11 mouse cellular contexts compared by ENCODE assay signal in the genomic region with DNA sequence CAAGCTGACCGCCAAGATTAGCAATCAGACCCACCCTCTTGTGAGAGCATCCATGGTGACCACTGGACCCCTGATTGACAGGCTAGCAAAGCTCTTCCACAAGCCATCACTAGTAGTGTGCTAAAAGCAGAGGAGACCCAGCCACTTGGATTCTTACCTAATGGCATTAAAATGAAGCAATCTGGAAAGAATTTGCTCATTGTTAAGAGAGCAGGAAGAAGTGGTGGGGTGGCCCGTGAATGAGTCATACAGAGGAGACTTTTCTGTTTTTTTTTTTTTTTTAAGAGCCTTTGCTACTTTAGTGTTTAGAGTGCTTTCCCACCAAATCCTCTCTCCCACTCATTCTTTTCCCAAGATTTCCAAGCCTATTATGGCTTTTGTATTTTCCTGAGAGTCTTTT. TPM values are rescaled to one million over a fixed set of nuclear protein-coding genes. Genes with fewer than 3 reads are reported as not detected.
DNase-seq lines count a peak whose midpoint lies in the region; ATAC-seq and TF ChIP-seq lines count a peak whose summit lies in the region.
"Had no signal": no experiment of that assay in that cellular context is flagged by ENCODE, and none has a peak within 500 bp of the region (broad histone marks: within the 10 kb centered on the region; RNA-seq: fewer than 3 reads in every experiment).

No protein-coding gene starts in this region.

- no peaks in the 10 kb centered on the region for H3K9me3 ChIP-seq in embryonic facial prominence, embryonic 14.5 days (ENCODE audit: control insufficient read depth, low read length)
- H3K9me3 ChIP-seq in embryonic facial prominence, embryonic 10.5 days: no peaks in the 10 kb centered on the region
- H3K9me3 ChIP-seq in ES-E14 (ENCODE audit: control insufficient read depth, insufficient read depth, low read depth, low read length): no peaks in the 10 kb centered on the region
- no peaks in the 10 kb centered on the region for H3K9me3 ChIP-seq in heart, embryonic 10.5 days
- no peaks in the 10 kb centered on the region for H3K9me3 ChIP-seq in lung, postnatal 0 days (ENCODE audit: low read length)
- no peaks in the 10 kb centered on the region for H3K9me3 ChIP-seq in forebrain, embryonic 10.5 days

- TF ChIP-seq EP300 in lung, postnatal 0 days (IDR thresholded peaks at IDR 0.05): peak; percentile 93

- no peaks in the 10 kb centered on the region for H3K36me3 ChIP-seq in embryonic facial prominence, embryonic 14.5 days (ENCODE audit: control insufficient read depth, insufficient read depth, low read length)
- no peaks in the 10 kb centered on the region for H3K36me3 ChIP-seq in embryonic facial prominence, embryonic 10.5 days (replicated peaks)
- H3K36me3 ChIP-seq in ES-E14 (ENCODE audit: control insufficient read depth, insufficient read depth, low read length, poor library complexity, severe bottlenecking): no peaks in the 10 kb centered on the region
- no peaks in the 10 kb centered on the region for H3K36me3 ChIP-seq in heart, embryonic 10.5 days
- H3K36me3 ChIP-seq in lung, postnatal 0 days (ENCODE audit: insufficient read depth, low read length): no peaks in the 10 kb centered on the region
- no peaks in the 10 kb centered on the region for H3K36me3 ChIP-seq in forebrain, embryonic 10.5 days (replicated peaks)

- peak; percentile 63 for DNase-seq in embryonic facial prominence, embryonic 14.5 days (ENCODE audit: low spot score)
- no peak for DNase-seq in embryonic facial prominence, embryonic 10.5 days (ENCODE audit: low spot score)
- no peak for DNase-seq in ES-E14 (ENCODE audit: low read depth, low spot score)
- no peak for DNase-seq in heart, embryonic 10.5 days (ENCODE audit: low spot score)
- peak; percentile 90 for DNase-seq in lung, postnatal 0 days (ENCODE audit: low spot score)
- no peak for DNase-seq in urinary bladder, postnatal 25 days (ENCODE audit: low spot score)
- DNase-seq in forebrain, embryonic 10.5 days (ENCODE audit: extremely low spot score, low spot score): no peak
- no peak for DNase-seq in kidney, adult 8-10 months
- DNase-seq: liver, postnatal 0 days; thymus, postnatal 25 days had no signal

- no peak overlapping the region for H3K4me3 ChIP-seq in embryonic facial prominence, embryonic 14.5 days (ENCODE audit: low read depth, low read length)
- H3K4me3 ChIP-seq in embryonic facial prominence, embryonic 10.5 days: no peak overlapping the region
- no peak overlapping the region for H3K4me3 ChIP-seq in ES-E14 (ENCODE audit: insufficient read depth in 1 of 2, low read depth in 1 of 2, low read length in 2 of 2, poor library complexity in 1 of 2, severe bottlenecking in 1 of 2)
- H3K4me3 ChIP-seq in heart, embryonic 10.5 days: no peak overlapping the region
- no peak overlapping the region for H3K4me3 ChIP-seq in lung, postnatal 0 days (ENCODE audit: low read depth, low read length)
- no peak overlapping the region for H3K4me3 ChIP-seq in forebrain, embryonic 10.5 days

- H3K9ac ChIP-seq in embryonic facial prominence, embryonic 14.5 days (ENCODE audit: low read depth, low read length): no peak overlapping the region
- H3K9ac ChIP-seq in ES-E14 (ENCODE audit: insufficient read depth, low read depth, low read length, poor library complexity, severe bottlenecking): no peak overlapping the region
- no peak overlapping the region for H3K9ac ChIP-seq in lung, postnatal 0 days (replicated peaks; ENCODE audit: low read depth)
- H3K9ac ChIP-seq: liver, postnatal 0 days had no signal

- 0 out of 2 replicates have a peak, but pooled peaks have one; percentile 33 for ATAC-seq in embryonic facial prominence, embryonic 14.5 days (ENCODE audit: low read depth)
- ATAC-seq in lung, postnatal 0 days: peak; percentile 85
- ATAC-seq: hindbrain, embryonic 16.5 days; liver, postnatal 0 days had no signal

- in situ Hi-C loops in ES-E14 (cut with MboI; ENCODE audit: low sequenced_read_pairs in 2 of 2, unreplicated experiment in 2 of 2): no loop called here

- H3K27ac ChIP-seq in embryonic facial prominence, embryonic 14.5 days (replicated peaks; ENCODE audit: low read depth, low read length): no peak overlapping the region
- H3K27ac ChIP-seq in embryonic facial prominence, embryonic 10.5 days (replicated peaks): no peak overlapping the region
- no peak overlapping the region for H3K27ac ChIP-seq in ES-E14 (ENCODE audit: insufficient read depth, low read depth, low read length, poor library complexity, severe bottlenecking)
- peak overlapping the region; percentile 31; the same call in 1 of the 2 replicates for H3K27ac ChIP-seq in heart, embryonic 10.5 days
- no peak overlapping the region for H3K27ac ChIP-seq in lung, postnatal 0 days (ENCODE audit: low read length)
- no peak overlapping the region for H3K27ac ChIP-seq in forebrain, embryonic 10.5 days

- H3K4me2 ChIP-seq in embryonic facial prominence, embryonic 14.5 days (ENCODE audit: low read depth, low read length): no peak overlapping the region
- no peak overlapping the region for H3K4me2 ChIP-seq in lung, postnatal 0 days (replicated peaks; ENCODE audit: low read depth, low read length)

- no peaks in the 10 kb centered on the region for H3K27me3 ChIP-seq in embryonic facial prominence, embryonic 14.5 days (replicated peaks; ENCODE audit: control insufficient read depth, insufficient read depth, low read length)
- 0 out of 2 replicates have a peak, but pooled peaks cover 2% of the 10 kb centered on the region for H3K27me3 ChIP-seq in embryonic facial prominence, embryonic 10.5 days (replicated peaks; ENCODE audit: low read depth, poor library complexity, severe bottlenecking)
- no peaks in the 10 kb centered on the region for H3K27me3 ChIP-seq in heart, embryonic 10.5 days (ENCODE audit: insufficient read depth, poor library complexity, severe bottlenecking)
- no peaks in the 10 kb centered on the region for H3K27me3 ChIP-seq in lung, postnatal 0 days (replicated peaks; ENCODE audit: insufficient read depth, low read length)
- no peaks in the 10 kb centered on the region for H3K27me3 ChIP-seq in forebrain, embryonic 10.5 days (ENCODE audit: poor library complexity, severe bottlenecking)

- no peak for TF ChIP-seq CTCF in lung, postnatal 0 days (IDR thresholded peaks at IDR 0.05)

- WGBS in embryonic facial prominence, embryonic 14.5 days: 63% methylated on average over 2 of the region's 2 CpGs
- 51% methylated on average over 2 of the region's 2 CpGs for WGBS in embryonic facial prominence, embryonic 10.5 days
- 48% methylated on average over 2 of the region's 2 CpGs for WGBS in heart, embryonic 10.5 days
- WGBS in lung, postnatal 0 days: 45% methylated on average over 2 of the region's 2 CpGs
- 64% methylated on average over 2 of the region's 2 CpGs for WGBS in forebrain, embryonic 10.5 days

- no peaks in the 10 kb centered on the region; the same call in 1 of the 2 replicates for H3K4me1 ChIP-seq in embryonic facial prominence, embryonic 14.5 days (ENCODE audit: control insufficient read depth, insufficient read depth, low read length)
- H3K4me1 ChIP-seq in embryonic facial prominence, embryonic 10.5 days: no peaks in the 10 kb centered on the region
- H3K4me1 ChIP-seq in ES-E14 (ENCODE audit: control insufficient read depth in 2 of 2, insufficient read depth in 2 of 2, low read length in 2 of 2, poor library complexity in 1 of 2): peaks cover 4% of the 10 kb centered on the region in 2 experiments; a peak in 3 of 4 replicates
- H3K4me1 ChIP-seq in heart, embryonic 10.5 days: peaks cover 4% of the 10 kb centered on the region; the same call in 1 of the 2 replicates
- no peaks in the 10 kb centered on the region for H3K4me1 ChIP-seq in lung, postnatal 0 days (ENCODE audit: insufficient read depth, low read depth, low read length)
- peaks cover 23% of the 10 kb centered on the region for H3K4me1 ChIP-seq in forebrain, embryonic 10.5 days

TF ChIP-seq in ES-E14, 5 proteins besides CTCF, POLR2A, EP300 and RAD21:
- peak; percentile 76 for TF ChIP-seq ZNF384 (IDR thresholded peaks at IDR 0.05; ENCODE audit: low read depth, low read length)
- TF ChIP-seq MAFK (IDR thresholded peaks at IDR 0.05; ENCODE audit: insufficient read depth, low read depth, low read length): no peak

RNA-seq across cellular contexts. Expression of a gene that starts 35.9 kb away (rescaled TPM):
- 14.9 and 15.4 TPM in 2 replicates for polyA plus RNA-seq in embryonic facial prominence, embryonic 14.5 days (2014; fragmentation: Nextera tagmentation; extraction: Ambion mirVana)
- 6.7 and 7.8 TPM in 2 replicates for polyA plus RNA-seq in embryonic facial prominence, embryonic 10.5 days (2016; fragmentation: Nextera tagmentation; extraction: Ambion mirVana)
- total RNA-seq in ES-E14 (2012; rRNA removed): 7.1 and 15.6 TPM in 2 replicates
- 8.0 and 8.4 TPM in 2 replicates for polyA plus RNA-seq in heart, embryonic 10.5 days (2016; fragmentation: Nextera tagmentation; extraction: Ambion mirVana)
- 4.0 and 4.9 TPM in 2 replicates for polyA plus RNA-seq in lung, postnatal 0 days (2015; fragmentation: Nextera tagmentation; extraction: Ambion mirVana)
- polyA plus RNA-seq in forebrain, embryonic 10.5 days (2016; fragmentation: Nextera tagmentation; extraction: Ambion mirVana): 13.3 and 13.5 TPM in 2 replicates

Comparison
In these comparisons a context has a peak if more than half of its experiments do, and no peak if none do; other contexts are left out.
1. DNase-seq: peak in embryonic facial prominence, embryonic 14.5 days (single experiment) and lung, postnatal 0 days (single experiment); none in embryonic facial prominence, embryonic 10.5 days (single experiment), ES-E14 (single experiment), heart, embryonic 10.5 days (single experiment), urinary bladder, postnatal 25 days (single experiment), forebrain, embryonic 10.5 days (single experiment) and kidney, adult 8-10 months (0 of 2).